22 mouse cellular contexts compared by ENCODE assay signal in genomic region chr14:19940066-19940465, GRCm38 (mm10). TPM values are rescaled to one million over a fixed set of nuclear protein-coding genes. Genes with fewer than 3 reads are reported as not detected.
A peak's percentile ranks its signal among the peaks of the same experiment; 100 is the strongest.
DNase-seq lines count a peak whose midpoint lies in the region; ATAC-seq and TF ChIP-seq lines count a peak whose summit lies in the region.
"Had no signal": no experiment of that assay in that cellular context is flagged by ENCODE, and none has a peak within 500 bp of the region (broad histone marks: within the 10 kb centered on the region; RNA-seq: fewer than 3 reads in every experiment).

No protein-coding gene starts in this region.

- no peak overlapping the region for H3K9ac ChIP-seq in lung, embryonic 14.5 days
- H3K9ac ChIP-seq: hindbrain, embryonic 13.5 days; limb, embryonic 12.5 days; liver, postnatal 0 days had no signal

- no peak for ATAC-seq in lung, embryonic 14.5 days (ENCODE audit: insufficient read depth)
- ATAC-seq: inflammation-experienced regulatory T-cells, adult 6 months; liver, postnatal 0 days had no signal

- DNase-seq in lung, embryonic 14.5 days, result no peak
- DNase-seq in lung, adult 18-20 months, result no peak
- DNase-seq in 416B (ENCODE audit: low read depth), result peak; percentile 70
- peak; percentile 35 to 45 for DNase-seq in B cell, adult 2 months
- DNase-seq in ZHBTc4 (ENCODE audit: low read depth, low spot score), result peak; percentile 57
- DNase-seq in heart, postnatal 4 days, result no peak
- no peak for DNase-seq in left cerebral cortex, adult 18-20 months (ENCODE audit: low spot score in 2 of 2)
- no peak for DNase-seq in heart, adult 8-10 months (ENCODE audit: low spot score)
- DNase-seq: adrenal gland, postnatal 36 days; cerebellum, adult 9-11 months; gastrocnemius, postnatal 36 days; heart, adult 2 months; kidney, adult 18-20 months; kidney, postnatal 10 days; liver, postnatal 0 days; midbrain, embryonic 14.5 days had no signal

- 0 out of 2 replicates have a peak, but pooled peaks have one; percentile 3 for TF ChIP-seq CTCF in lung, embryonic 14.5 days (IDR thresholded peaks at IDR 0.05; ENCODE audit: low read depth)

- no peaks in the 10 kb centered on the region for H3K36me3 ChIP-seq in lung, embryonic 14.5 days (ENCODE audit: insufficient read depth)

- no peaks in the 10 kb centered on the region for H3K27me3 ChIP-seq in lung, embryonic 14.5 days (ENCODE audit: insufficient read depth, low read length)
- H3K27me3 ChIP-seq: hindbrain, embryonic 13.5 days; limb, embryonic 12.5 days; megakaryocyte, embryonic 14.5 days had no signal

- H3K4me1 ChIP-seq in lung, embryonic 14.5 days (ENCODE audit: insufficient read depth), result no peaks in the 10 kb centered on the region
- H3K4me1 ChIP-seq: limb, embryonic 12.5 days had no signal

- 78% methylated on average over 1 of the region's 1 CpGs for WGBS in lung, embryonic 14.5 days

- no peaks in the 10 kb centered on the region for H3K9me3 ChIP-seq in lung, embryonic 14.5 days (ENCODE audit: low read depth, low read length)
- H3K9me3 ChIP-seq: embryonic facial prominence, embryonic 10.5 days; hindbrain, embryonic 13.5 days; limb, embryonic 12.5 days had no signal

- H3K4me3 ChIP-seq in lung, embryonic 14.5 days (ENCODE audit: low read depth, low read length), result no peak overlapping the region
- H3K4me3 ChIP-seq: embryonic facial prominence, embryonic 10.5 days; heart, adult 2 months; hindbrain, embryonic 13.5 days; limb, embryonic 12.5 days; megakaryocyte, embryonic 14.5 days had no signal

- no peak overlapping the region for H3K27ac ChIP-seq in lung, embryonic 14.5 days (ENCODE audit: low read depth)
- H3K27ac ChIP-seq: embryonic facial prominence, embryonic 10.5 days; heart, adult 2 months; hindbrain, embryonic 13.5 days; limb, embryonic 12.5 days had no signal

- no peak overlapping the region for H3K4me2 ChIP-seq in lung, embryonic 14.5 days
- H3K4me2 ChIP-seq: hindbrain, embryonic 13.5 days; limb, embryonic 12.5 days; liver, embryonic 11.5 days had no signal

RNA-seq across cellular contexts. Expression of gene Gng2, which starts 37.4 kb away (rescaled TPM):
- 89.0 and 95.7 TPM in 2 replicates for polyA plus RNA-seq in lung, embryonic 14.5 days (2014; fragmentation: Nextera tagmentation; extraction: Ambion mirVana)
- 10 to 100 TPM; 54.1 to 57.2 TPM for total RNA-seq in heart, postnatal 4 days (2021)
- total RNA-seq in left cerebral cortex, adult 18-20 months (2021), result 100 to 1,000 TPM; 202 to 212 TPM
- total RNA-seq in heart, adult 8-10 months (2022), result 10 to 100 TPM in 2 of 4 experiments, 1 to 10 TPM in 2; 9.1 to 14.0 (median 11.4) TPM

Comparison
In these comparisons a context has a peak if more than half of its experiments do, and no peak if none do; other contexts are left out.
1. DNase-seq: peak in 416B (single experiment), B cell, adult 2 months (2 of 2) and ZHBTc4 (single experiment); none in lung, embryonic 14.5 days (single experiment), lung, adult 18-20 months (0 of 2), heart, postnatal 4 days (single experiment), left cerebral cortex, adult 18-20 months (0 of 2) and heart, adult 8-10 months (single experiment).